Mouse (Mus musculus) heart, embryonic 12.5 days (tissue): Measurements from ENCODE around the gene Tent5b. TPM values are rescaled to one million over a fixed set of nuclear protein-coding genes. Genes with fewer than 3 reads are reported as not detected.
A peak's percentile ranks its signal among the peaks of the same experiment; 100 is the strongest.

ENCODE experiments used
- ATAC-seq: fragments of 200-750 bp; cut with Nextera tagmentation; 2 replicates; pipeline ENCODE4 v1.8.0; 2017; ENCODE audit warnings: moderate TSS enrichment, moderate library complexity; ENCODE audit not compliant: insufficient number of reproducible peaks, low FRiP score
- H3K27ac ChIP-seq: fragments of 300-500 bp; sonication (generic); 2 replicates; pipeline ENCODE4 v1.5.1; 2016; ENCODE audit warnings: mild to moderate bottlenecking, moderate library complexity; ENCODE audit not compliant: poor library complexity, severe bottlenecking
- H3K27me3 ChIP-seq: fragments of 300-500 bp; sonication (generic); replicated peaks from 2 replicates; pipeline ENCODE4 v1.6.1; 2016; ENCODE audit warnings: mild to moderate bottlenecking, moderate library complexity
- H3K36me3 ChIP-seq: fragments of 300-500 bp; sonication (generic); 2 replicates; pipeline ENCODE4 v1.6.1; 2016; ENCODE audit warnings: mild to moderate bottlenecking, moderate library complexity
- H3K4me1 ChIP-seq: fragments of 300-500 bp; sonication (generic); replicated peaks from 2 replicates; pipeline ENCODE4 v1.6.1; 2016; ENCODE audit warnings: mild to moderate bottlenecking
- H3K4me2 ChIP-seq: fragments of 300-500 bp; sonication (generic); 2 replicates; pipeline ENCODE4 v1.6.1; 2016; ENCODE audit warnings: mild to moderate bottlenecking, moderate library complexity
- H3K4me3 ChIP-seq: fragments of 300-500 bp; sonication (generic); 2 replicates; pipeline ENCODE4 v1.5.1; 2016; ENCODE audit warnings: mild to moderate bottlenecking
- H3K9ac ChIP-seq: fragments of 300-500 bp; sonication (generic); 2 replicates; pipeline ENCODE4 v1.6.1; 2016; ENCODE audit warnings: mild to moderate bottlenecking, moderate library complexity
- H3K9me3 ChIP-seq: fragments of 300-500 bp; sonication (generic); replicated peaks from 2 replicates; pipeline ENCODE4 v1.6.1; 2016; ENCODE audit warnings: mild to moderate bottlenecking, moderate library complexity
- WGBS: fragments of 180-500 bp; shearing (Covaris S2); methylation state at CpG from one replicate; pipeline ENCODE4 v1.1.7; 2016; 5-methylcytosine and 5-hydroxymethylcytosine counted together
- polyA plus RNA-seq: library from polyadenylated mRNA; unstranded; fragments of >200 nt; fragmentation: Nextera tagmentation; extraction: Ambion mirVana; gene quantifications from 2 replicates; pipeline ENCODE4 v1.2.1, GENCODE M21; 2016

Gene Tent5b
- 0.88 and 1.3 TPM in 2 replicates for polyA plus RNA-seq

- Histone ChIP-seq H3K4me1 (peaks cover 25% of the 10 kb centered on the region), H3K4me2 (peak within 1 kb of the TSS; percentile 79), H3K9me3 (no peaks in the 10 kb centered on the region), H3K9ac (peak within 1 kb of the TSS; percentile 60), H3K27me3 (peaks cover 69% of the 10 kb centered on the region), H3K36me3 (no peaks in the 10 kb centered on the region), H3K27ac (no peak within 1 kb of the TSS), H3K4me3 (peak within 1 kb of the TSS; percentile 55)
- 4% methylated on average over 29 of the region's 29 CpGs for WGBS
- ATAC-seq = peak; percentile 97
Measured at GRCm38 (mm10) chr4:133479458-133480184, at the start of gene Tent5b. Tent5b (plus strand) TSS chr4:133480132.

- no peak for ATAC-seq
- Histone ChIP-seq H3K36me3 (no peaks in the 10 kb centered on the region), H3K9me3 (no peaks in the 10 kb centered on the region), H3K4me1 (0 out of 2 replicates have a peak, but pooled peaks cover 6% of the 10 kb centered on the region), H3K27me3 (no peaks in the 10 kb centered on the region), H3K4me3 (no peak overlapping the region), H3K9ac (no peak overlapping the region), H3K27ac (no peak overlapping the region), H3K4me2 (no peak overlapping the region)
- 82% methylated on average over 6 of the region's 6 CpGs for WGBS
Measured at GRCm38 (mm10) chr4:133431508-133431907, 48.4 kb upstream of the Tent5b start.

GRCm38 (mm10) chr4:133432560-133433171 is 47.3 kb upstream of the Tent5b start:
- Histone ChIP-seq H3K4me3 (no peak overlapping the region), H3K9ac (no peak overlapping the region), H3K27ac (no peak overlapping the region), H3K27me3 (no peaks in the 10 kb centered on the region), H3K36me3 (no peaks in the 10 kb centered on the region), H3K4me2 (peak overlapping the region; percentile 37), H3K9me3 (no peaks in the 10 kb centered on the region), H3K4me1 (0 out of 2 replicates have a peak, but pooled peaks cover 6% of the 10 kb centered on the region)
- ATAC-seq = no peak
- WGBS = 12% methylated on average over 17 of the region's 17 CpGs

- Histone ChIP-seq H3K4me2 (no peak overlapping the region), H3K36me3 (no peaks in the 10 kb centered on the region), H3K4me1 (peaks cover 20% of the 10 kb centered on the region), H3K9ac (no peak overlapping the region), H3K27me3 (peaks cover 5% of the 10 kb centered on the region; the same call in 1 of the 2 replicates), H3K9me3 (no peaks in the 10 kb centered on the region), H3K4me3 (no peak overlapping the region), H3K27ac (no peak overlapping the region)
- ATAC-seq = no peak
- WGBS = 87% methylated on average over 11 of the region's 11 CpGs
Measured at GRCm38 (mm10) chr4:133435921-133436320, 44.0 kb upstream of the Tent5b start.

- peaks cover 14% of the 10 kb centered on the region for H3K4me1 ChIP-seq
- peak overlapping the region; percentile 66 for H3K9ac ChIP-seq
- no peaks in the 10 kb centered on the region for H3K9me3 ChIP-seq
- peaks cover 5% of the 10 kb centered on the region; the same call in 1 of the 2 replicates for H3K27me3 ChIP-seq
- no peak for ATAC-seq
- 11% methylated on average over 17 of the region's 17 CpGs for WGBS
- peak overlapping the region; percentile 29 for H3K27ac ChIP-seq
- H3K4me3 ChIP-seq = 0 out of 2 replicates have a peak overlapping the region, but pooled peaks have one; percentile 15
- no peaks in the 10 kb centered on the region for H3K36me3 ChIP-seq
- peak overlapping the region; percentile 53 for H3K4me2 ChIP-seq
Measured at GRCm38 (mm10) chr4:133439460-133440376, 40.2 kb upstream of the Tent5b start.

- Histone ChIP-seq H3K9me3 (no peaks in the 10 kb centered on the region), H3K9ac (0 out of 2 replicates have a peak overlapping the region, but pooled peaks have one; percentile 66), H3K36me3 (no peaks in the 10 kb centered on the region), H3K27me3 (peaks cover 5% of the 10 kb centered on the region; the same call in 1 of the 2 replicates), H3K4me3 (0 out of 2 replicates have a peak overlapping the region, but pooled peaks have one; percentile 15), H3K4me1 (peaks cover 14% of the 10 kb centered on the region), H3K4me2 (peak overlapping the region; percentile 53), H3K27ac (no peak overlapping the region)
- no peak for ATAC-seq
- 11% methylated on average over 6 of the region's 6 CpGs for WGBS
Measured at GRCm38 (mm10) chr4:133440377-133440795, 39.5 kb upstream of the Tent5b start.

- peaks cover 5% of the 10 kb centered on the region; the same call in 1 of the 2 replicates for H3K27me3 ChIP-seq
- H3K27ac ChIP-seq = peak overlapping the region; percentile 78; the same call in 1 of the 2 replicates
- no peak overlapping the region for H3K9ac ChIP-seq
- no peaks in the 10 kb centered on the region for H3K36me3 ChIP-seq
- ATAC-seq = no peak
- H3K4me2 ChIP-seq = no peak overlapping the region
- peaks cover 14% of the 10 kb centered on the region for H3K4me1 ChIP-seq
- no peaks in the 10 kb centered on the region for H3K9me3 ChIP-seq
- WGBS = 50% methylated on average over 3 of the region's 3 CpGs
- H3K4me3 ChIP-seq = no peak overlapping the region
Measured at GRCm38 (mm10) chr4:133442194-133442593, 37.7 kb upstream of the Tent5b start.

- Histone ChIP-seq H3K4me1 (peaks cover 14% of the 10 kb centered on the region), H3K4me3 (no peak overlapping the region), H3K27me3 (peaks cover 9% of the 10 kb centered on the region), H3K27ac (peak overlapping the region; percentile 78), H3K4me2 (no peak overlapping the region), H3K36me3 (no peaks in the 10 kb centered on the region), H3K9ac (no peak overlapping the region), H3K9me3 (no peaks in the 10 kb centered on the region)
- WGBS = 59% methylated on average over 5 of the region's 5 CpGs
- peak; percentile 66; the same call in 1 of the 2 replicates for ATAC-seq
Measured at GRCm38 (mm10) chr4:133443085-133443484, 36.8 kb upstream of the Tent5b start.

GRCm38 (mm10) chr4:133445727-133446126 is 34.2 kb upstream of the Tent5b start:
- Histone ChIP-seq H3K36me3 (no peaks in the 10 kb centered on the region), H3K27ac (no peak overlapping the region), H3K4me1 (peaks cover 8% of the 10 kb centered on the region; the same call in 1 of the 2 replicates), H3K9me3 (no peaks in the 10 kb centered on the region), H3K27me3 (peaks cover 9% of the 10 kb centered on the region), H3K4me2 (no peak overlapping the region), H3K4me3 (no peak overlapping the region), H3K9ac (no peak overlapping the region)
- no peak for ATAC-seq
- WGBS = 82% methylated on average over 5 of the region's 5 CpGs

GRCm38 (mm10) chr4:133447366-133447765 is 32.6 kb upstream of the Tent5b start:
- H3K27me3 ChIP-seq = peaks cover 9% of the 10 kb centered on the region
- no peaks in the 10 kb centered on the region for H3K36me3 ChIP-seq
- H3K9ac ChIP-seq = no peak overlapping the region
- H3K9me3 ChIP-seq = no peaks in the 10 kb centered on the region
- H3K4me2 ChIP-seq = no peak overlapping the region
- no peak overlapping the region for H3K4me3 ChIP-seq
- 50% methylated on average over 5 of the region's 5 CpGs for WGBS
- H3K27ac ChIP-seq = no peak overlapping the region
- peaks cover 8% of the 10 kb centered on the region; the same call in 1 of the 2 replicates for H3K4me1 ChIP-seq
- ATAC-seq = no peak
